Mouse (Mus musculus) heart, postnatal 0 days (tissue): ENCODE measurements around the gene C530008M17Rik. TPM values are rescaled to one million over a fixed set of nuclear protein-coding genes. Genes with fewer than 3 reads are reported as not detected.

Source experiments
- ATAC-seq: fragments of 200-750 bp; cut with Nextera tagmentation; 2 replicates; pipeline ENCODE4 v1.8.0; 2017; ENCODE audit warnings: low read depth, moderate number of reproducible peaks, moderate library complexity; ENCODE audit not compliant: insufficient read depth
- DNase-seq: peaks from one replicate; pipeline ENCODE4 v3.0.0-alpha.2; 2016; ENCODE audit warnings: low spot score
- H3K27ac ChIP-seq: fragments of 300-500 bp; sonication (generic); 2 replicates; pipeline ENCODE4 v1.5.1; 2014; ENCODE audit warnings: low read depth, mild to moderate bottlenecking
- H3K27me3 ChIP-seq: fragments of 300-500 bp; sonication (generic); 2 replicates; pipeline ENCODE4 v1.6.1; 2014; ENCODE audit warnings: low read length, mixed read lengths; ENCODE audit not compliant: control insufficient read depth, insufficient read depth
- H3K36me3 ChIP-seq: fragments of 300-500 bp; sonication (generic); replicated peaks from 2 replicates; pipeline ENCODE4 v1.6.1; 2014; ENCODE audit warnings: low read length, mixed read lengths; ENCODE audit not compliant: control insufficient read depth, insufficient read depth
- H3K4me1 ChIP-seq: fragments of 300-500 bp; sonication (generic); 2 replicates; pipeline ENCODE4 v1.6.1; 2014; ENCODE audit warnings: antibody characterized with exemption; ENCODE audit not compliant: control insufficient read depth, insufficient read depth
- H3K4me2 ChIP-seq: fragments of 300-500 bp; sonication (generic); 2 replicates; pipeline ENCODE4 v1.6.1; 2014; ENCODE audit warnings: low read depth, mild to moderate bottlenecking, low read length, moderate library complexity
- H3K4me3 ChIP-seq: fragments of 300-500 bp; sonication (generic); 2 replicates; pipeline ENCODE4 v1.5.1; 2014; ENCODE audit warnings: low read depth, low read length
- H3K9ac ChIP-seq: fragments of 300-500 bp; sonication (generic); replicated peaks from 2 replicates; pipeline ENCODE4 v1.6.1; 2014; ENCODE audit warnings: low read depth, low read length, mixed read lengths
- H3K9me3 ChIP-seq: fragments of 300-500 bp; sonication (generic); replicated peaks from 2 replicates; pipeline ENCODE4 v1.6.1; 2016; ENCODE audit warnings: low read length; ENCODE audit not compliant: control insufficient read depth
- CTCF ChIP-seq: IDR thresholded peaks from 2 replicates; pipeline ENCODE4 v1.5.1; 2016; ENCODE audit warnings: antibody characterized with exemption, control low read depth, low read depth
- EP300 ChIP-seq: IDR thresholded peaks from 2 replicates; pipeline ENCODE4 v1.6.1; 2016; ENCODE audit warnings: antibody characterized with exemption, low read depth
- WGBS: fragments of 180-500 bp; shearing (Covaris S2); extraction: QIAGEN DNeasy Blood & Tissue Kit; methylation state at CpG from one replicate; pipeline ENCODE4 v1.1.7; 2014; 5-methylcytosine and 5-hydroxymethylcytosine counted together
- polyA plus RNA-seq: library from polyadenylated mRNA; unstranded; fragments of >200 nt; fragmentation: Nextera tagmentation; extraction: Ambion mirVana; gene quantifications from 2 replicates; pipeline ENCODE4 v1.2.1, GENCODE M21; 2015
- total RNA-seq: library from RNA; depleted of rRNA; stranded (reverse); fragments of >200 nt; gene quantifications from 2 replicates; pipeline ENCODE4 v1.2.3, GENCODE M21; 2014; ENCODE audit warnings: low replicate concordance

The C530008M17Rik gene
- total and polyA plus RNA-seq, 2 experiments from 2014 or later: 7.3 to 18.8 TPM

- Histone ChIP-seq H3K36me3 (no peaks in the 10 kb centered on the region), H3K4me1 (no peaks in the 10 kb centered on the region), H3K4me2 (no peak overlapping the region), H3K27ac (no peak overlapping the region), H3K9me3 (no peaks in the 10 kb centered on the region), H3K4me3 (no peak overlapping the region), H3K9ac (no peak overlapping the region), H3K27me3 (no peaks in the 10 kb centered on the region)
- no peak for TF ChIP-seq CTCF
- TF ChIP-seq EP300: no peak
- DNase-seq (no peak), ATAC-seq (no peak)
- 69% methylated on average over 6 of the region's 6 CpGs for WGBS
These were observed 32.3 kb downstream of the C530008M17Rik start for GRCm38 (mm10) chr5:76688643-76689042.

DNA sequence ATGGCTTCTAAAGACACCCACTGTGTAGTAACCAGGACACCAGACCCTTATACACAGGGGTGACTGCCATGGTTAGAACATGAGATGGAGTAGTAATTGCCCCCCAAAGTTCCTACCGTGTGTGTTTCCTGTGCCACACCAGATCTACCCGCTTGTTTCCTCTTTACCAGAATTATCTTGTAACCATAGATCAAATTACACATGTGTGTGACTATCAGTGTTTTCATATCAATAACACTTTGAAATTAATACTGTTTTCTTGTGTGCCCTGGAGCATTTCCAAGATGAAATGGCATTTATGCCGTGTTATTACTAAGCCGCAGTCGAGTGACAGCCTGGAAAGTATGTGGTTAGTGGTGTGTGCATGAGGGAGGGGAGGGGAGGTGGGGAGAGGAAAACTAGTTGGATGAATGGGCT lies 33.9 kb downstream of the C530008M17Rik start:
- DNase-seq (no peak), ATAC-seq (no peak)
- Histone ChIP-seq H3K4me2 (no peak overlapping the region), H3K36me3 (no peaks in the 10 kb centered on the region), H3K27me3 (no peaks in the 10 kb centered on the region), H3K4me3 (no peak overlapping the region), H3K9me3 (0 out of 2 replicates have a peak, but pooled peaks cover 1% of the 10 kb centered on the region), H3K9ac (no peak overlapping the region), H3K27ac (no peak overlapping the region), H3K4me1 (no peaks in the 10 kb centered on the region)
- 64% methylated on average over 5 of the region's 5 CpGs for WGBS
- TF ChIP-seq EP300: no peak
- TF ChIP-seq CTCF: no peak

DNA sequence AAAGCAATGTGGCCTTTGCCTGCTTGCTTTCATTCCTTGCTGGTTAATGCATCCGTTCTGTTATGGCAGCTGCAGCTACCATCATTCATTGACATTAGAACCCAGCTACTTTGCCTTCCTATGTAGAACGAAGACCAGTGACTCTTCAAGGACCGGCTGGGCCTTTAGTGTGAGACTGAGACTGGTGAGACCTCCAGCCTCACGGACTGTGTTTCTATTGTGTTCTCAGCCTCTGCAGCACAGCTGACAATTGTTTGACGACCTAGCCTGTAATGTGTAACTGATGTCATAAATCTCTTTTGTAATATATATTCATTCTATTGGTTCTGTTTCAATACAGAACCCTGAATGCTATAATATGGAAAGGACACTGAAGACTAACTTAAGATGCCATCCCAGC lies 34.9 kb downstream of the C530008M17Rik start:
- H3K27ac ChIP-seq: no peak overlapping the region
- TF ChIP-seq EP300 (no peak), CTCF (no peak)
- WGBS: 89% methylated on average over 5 of the region's 5 CpGs
- H3K4me3 ChIP-seq: no peak overlapping the region
- peaks cover 8% of the 10 kb centered on the region; the same call in 1 of the 2 replicates for H3K9me3 ChIP-seq
- no peak overlapping the region for H3K9ac ChIP-seq
- ATAC-seq (no peak), DNase-seq (no peak)
- no peaks in the 10 kb centered on the region for H3K4me1 ChIP-seq
- no peak overlapping the region for H3K4me2 ChIP-seq
- H3K36me3 ChIP-seq: no peaks in the 10 kb centered on the region
- no peaks in the 10 kb centered on the region for H3K27me3 ChIP-seq

GRCm38 (mm10) chr5:76691706-76692424 lies 35.6 kb downstream of the C530008M17Rik start:
- H3K36me3 ChIP-seq: no peaks in the 10 kb centered on the region
- no peak overlapping the region for H3K4me2 ChIP-seq
- H3K27ac ChIP-seq: no peak overlapping the region
- no peak for TF ChIP-seq CTCF
- no peak for TF ChIP-seq EP300
- DNase-seq (no peak), ATAC-seq (no peak)
- no peaks in the 10 kb centered on the region for H3K27me3 ChIP-seq
- no peaks in the 10 kb centered on the region for H3K4me1 ChIP-seq
- H3K9ac ChIP-seq: no peak overlapping the region
- WGBS: 75% methylated on average over 12 of the region's 12 CpGs
- peaks cover 8% of the 10 kb centered on the region; the same call in 1 of the 2 replicates for H3K9me3 ChIP-seq
- H3K4me3 ChIP-seq: no peak overlapping the region

DNA sequence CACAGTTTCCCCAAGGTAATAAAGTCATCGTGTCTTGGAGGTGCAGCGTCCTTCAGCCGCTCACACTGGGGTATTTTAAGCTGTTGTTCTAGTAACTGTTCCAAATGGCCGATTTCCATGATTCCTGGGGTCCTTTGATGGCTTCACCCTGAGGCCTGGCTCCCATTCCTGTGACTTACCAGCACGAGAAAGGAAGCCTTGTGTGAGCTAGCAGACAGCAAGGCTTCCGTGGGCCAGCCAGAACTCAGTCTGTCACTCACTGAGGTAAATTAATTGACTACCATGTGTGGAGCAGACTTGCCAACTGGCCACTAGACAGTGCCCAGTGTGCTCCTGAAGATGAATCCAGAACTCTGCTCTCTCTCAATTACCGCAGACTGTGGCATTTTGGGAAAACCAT lies 41.2 kb downstream of the C530008M17Rik start:
- Histone ChIP-seq H3K9me3 (peaks cover 8% of the 10 kb centered on the region; the same call in 1 of the 2 replicates), H3K4me1 (peaks cover 18% of the 10 kb centered on the region; the same call in 1 of the 2 replicates), H3K4me3 (no peak overlapping the region), H3K27ac (no peak overlapping the region), H3K36me3 (no peaks in the 10 kb centered on the region), H3K9ac (no peak overlapping the region), H3K27me3 (no peaks in the 10 kb centered on the region), H3K4me2 (no peak overlapping the region)
- DNase-seq (no peak), ATAC-seq (no peak)
- TF ChIP-seq CTCF: no peak
- no peak for TF ChIP-seq EP300
- 84% methylated on average over 7 of the region's 7 CpGs for WGBS
